Mouse (Mus musculus): ENCODE measurements at regions not wholly inside any gene's neighbourhood (a gene's known extent, or its start where the extent isn't known, plus 50 kb on each side); places are given as distances from the start of the nearest gene placed in this dataset.

DNA sequence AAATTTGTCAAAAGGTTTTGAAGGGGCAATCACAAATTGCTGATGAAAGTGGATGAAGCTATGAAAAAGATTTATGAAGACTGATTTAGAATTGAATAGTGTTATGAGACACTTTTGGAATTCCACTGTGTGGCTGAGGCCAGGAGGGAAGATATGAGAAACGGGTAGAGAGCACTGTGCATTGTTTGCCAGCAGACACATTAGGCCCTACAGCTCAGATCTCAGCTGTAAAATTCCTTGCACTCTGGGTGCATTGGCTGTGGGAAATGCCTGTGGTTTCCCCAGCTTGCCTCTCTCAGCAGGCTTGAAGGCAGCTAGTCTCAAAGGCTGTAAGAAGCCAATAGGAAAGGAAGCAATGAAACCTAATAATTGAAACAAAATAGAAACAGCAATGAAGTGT is 444.3 kb downstream of the Bckdhb start:
- TF ChIP-seq CTCF (IDR thresholded peaks at IDR 0.05 in 2 of 3, conservative IDR thresholded peaks at IDR 0.05 in 1 of 3; ENCODE audit: control insufficient read depth in 1 of 3, insufficient read depth in 1 of 3, low read depth in 2 of 3, low read length in 3 of 3, poor library complexity in 1 of 3, severe bottlenecking in 1 of 3): no peak
- no peak for TF ChIP-seq CHD2 (IDR thresholded peaks at IDR 0.05; ENCODE audit: low read length)
- no peak for TF ChIP-seq POLR2A (IDR thresholded peaks at IDR 0.05; ENCODE audit: control insufficient read depth in 1 of 2, insufficient read depth in 1 of 2, low read depth in 1 of 2, low read length in 2 of 2, poor library complexity in 1 of 2)
- no peak for TF ChIP-seq UBTF (IDR thresholded peaks at IDR 0.05; ENCODE audit: borderline replicate concordance, insufficient read depth, low read depth, low read length)
- no peak for TF ChIP-seq NRF1 (IDR thresholded peaks at IDR 0.05; ENCODE audit: insufficient read depth, low read depth, low read length, poor library complexity, severe bottlenecking)
- TF ChIP-seq SIN3A (IDR thresholded peaks at IDR 0.05; ENCODE audit: low read length): no peak
- TF ChIP-seq EP300 (IDR thresholded peaks at IDR 0.05; ENCODE audit: low read depth in 1 of 2, low read length in 2 of 2): no peak
